Mouse (Mus musculus): Measurements from ENCODE around the gene Slc39a9. TPM values are rescaled to one million over a fixed set of nuclear protein-coding genes. Genes with fewer than 3 reads are reported as not detected.

Slc39a9 gene
- polyA plus RNA-seq, 1 experiment from 2014 or later, result 10.7 TPM

DNA sequence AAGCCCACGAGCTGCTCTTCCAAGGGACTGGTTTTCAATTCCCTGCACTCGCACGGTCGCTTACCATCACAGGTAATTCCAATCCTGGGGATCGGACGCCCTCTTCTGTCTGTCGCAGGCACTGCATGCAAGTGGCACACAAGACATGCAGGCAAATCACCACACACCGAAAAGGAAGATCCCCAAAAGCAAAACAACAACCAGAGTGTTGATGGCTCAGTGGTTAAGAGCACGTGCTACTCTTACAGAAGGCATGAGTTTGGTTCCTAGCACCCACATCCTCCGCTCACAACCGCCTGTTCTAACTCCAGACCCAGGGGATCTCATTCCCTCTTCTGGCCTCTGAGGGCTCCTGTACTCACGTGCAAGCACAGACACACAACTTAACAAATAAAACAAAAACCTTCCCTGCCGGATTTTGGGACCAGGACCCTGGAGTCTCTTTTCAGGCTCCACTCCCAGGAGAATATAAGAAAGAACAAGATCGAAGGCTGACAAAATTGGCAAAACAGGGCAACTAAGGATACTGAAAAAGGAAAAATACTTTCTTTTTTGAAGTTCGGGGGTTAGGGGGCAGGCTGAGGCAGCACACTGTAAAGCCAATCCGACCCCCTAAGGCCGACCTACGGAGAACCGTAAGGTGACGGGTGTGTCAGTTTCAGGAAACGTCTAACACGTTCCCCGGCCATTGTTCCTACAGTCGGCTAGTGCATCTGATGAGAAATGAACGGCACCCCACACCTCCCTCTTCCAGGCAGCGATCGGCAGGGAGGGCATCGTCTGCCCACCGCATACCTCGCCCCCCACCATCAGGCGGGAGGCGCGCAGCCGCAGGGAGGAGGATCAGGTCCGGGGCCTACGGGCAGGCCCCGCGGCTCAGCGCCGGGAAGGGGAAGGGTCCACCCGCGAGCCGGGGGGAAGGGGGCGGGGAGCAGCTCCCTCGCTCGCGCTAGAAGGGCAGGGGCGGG, 674 bp upstream of the Slc39a9 start:
- Histone ChIP-seq H3K36me3 (replicated peaks; ENCODE audit: insufficient read depth, low read length) (peaks cover 36% of the 10 kb centered on the region), H3K4me2 (ENCODE audit: low read depth, low read length) (peak overlapping the region; percentile 97), H3K9me3 (ENCODE audit: low read length) (no peaks in the 10 kb centered on the region), H3K4me1 (ENCODE audit: insufficient read depth) (peaks cover 26% of the 10 kb centered on the region), H3K4me3 (ENCODE audit: low read depth, low read length) (peak overlapping the region; percentile 84), H3K9ac (replicated peaks) (peak overlapping the region; percentile 93), H3K27ac (ENCODE audit: low read depth) (peak overlapping the region; percentile 86), H3K27me3 (ENCODE audit: insufficient read depth, low read length) (no peaks in the 10 kb centered on the region)
- peak; percentile 28 for ATAC-seq
- peak; percentile 80 for DNase-seq
- TF ChIP-seq EP300 (IDR thresholded peaks at IDR 0.05; ENCODE audit: low read depth), result no peak
- peak; percentile 84 for TF ChIP-seq CTCF (IDR thresholded peaks at IDR 0.05; ENCODE audit: low read depth)
- WGBS (ENCODE audit: insufficient replicate concordance), result 3% methylated on average over 37 of the region's 48 CpGs

DNA sequence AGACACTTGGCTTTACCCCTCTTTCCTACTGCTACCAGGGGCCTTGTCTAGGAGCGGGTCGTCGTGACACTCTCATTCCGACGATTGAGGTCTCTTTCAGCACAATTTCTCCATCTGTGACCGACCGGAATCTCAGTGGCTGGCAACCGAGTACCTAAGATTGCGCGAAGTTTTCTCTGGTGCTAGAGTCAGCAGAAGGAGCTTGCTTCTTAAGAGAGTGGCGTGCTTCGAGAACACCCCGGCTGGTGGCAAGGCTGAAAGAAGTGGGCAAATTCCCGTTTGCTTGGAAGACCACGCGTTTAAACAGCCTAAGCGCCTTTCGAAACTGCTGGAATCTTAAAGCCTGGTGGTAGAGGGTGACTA, 804 bp downstream of the Slc39a9 start:
- 4% methylated on average over 18 of the region's 18 CpGs for WGBS (ENCODE audit: insufficient replicate concordance)

DNA sequence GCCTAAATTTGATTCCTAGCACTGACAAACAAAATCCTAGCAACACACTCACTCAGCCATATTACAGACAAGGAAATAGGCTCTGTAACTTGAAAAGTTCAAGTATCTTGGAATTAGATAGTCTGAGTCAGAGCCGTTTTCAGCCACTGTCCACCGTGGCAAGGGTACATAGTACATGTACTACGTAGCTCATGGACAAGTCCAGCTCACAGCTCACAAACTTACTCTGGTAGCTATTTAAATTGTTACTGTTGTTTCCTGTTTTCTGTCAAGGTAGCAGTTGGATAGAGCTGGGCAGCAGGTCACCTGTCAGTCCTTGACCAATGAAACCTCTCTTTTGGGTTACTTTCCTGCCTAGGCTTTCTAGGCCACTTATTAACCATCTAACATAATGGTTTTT, 2.7 kb downstream of the Slc39a9 start:
- ATAC-seq (no peak), DNase-seq (no peak)
- H3K27me3 ChIP-seq (ENCODE audit: insufficient read depth, low read length), result no peaks in the 10 kb centered on the region
- no peaks in the 10 kb centered on the region for H3K9me3 ChIP-seq (ENCODE audit: low read length)
- 0 out of 2 replicates have a peak overlapping the region, but pooled peaks have one; percentile 84 for H3K4me3 ChIP-seq (ENCODE audit: low read depth, low read length)
- H3K36me3 ChIP-seq (replicated peaks; ENCODE audit: insufficient read depth, low read length), result peaks cover 7% of the 10 kb centered on the region
- H3K9ac ChIP-seq (replicated peaks), result no peak overlapping the region
- peak overlapping the region; percentile 97 for H3K4me2 ChIP-seq (ENCODE audit: low read depth, low read length)
- WGBS (ENCODE audit: insufficient replicate concordance), result 76% methylated on average over 3 of the region's 3 CpGs
- H3K27ac ChIP-seq (ENCODE audit: low read depth), result no peak overlapping the region
- no peak for TF ChIP-seq CTCF (IDR thresholded peaks at IDR 0.05; ENCODE audit: low read depth)
- no peak for TF ChIP-seq EP300 (IDR thresholded peaks at IDR 0.05; ENCODE audit: low read depth)
- peaks cover 28% of the 10 kb centered on the region for H3K4me1 ChIP-seq (ENCODE audit: insufficient read depth)

More for the DNA sequence above, 804 bp downstream of the Slc39a9 start:
- peaks cover 28% of the 10 kb centered on the region for H3K4me1 ChIP-seq (ENCODE audit: insufficient read depth)
- peak overlapping the region; percentile 84 for H3K4me3 ChIP-seq (ENCODE audit: low read depth, low read length)
- peak overlapping the region; percentile 97 for H3K4me2 ChIP-seq (ENCODE audit: low read depth, low read length)
- no peak for TF ChIP-seq EP300 (IDR thresholded peaks at IDR 0.05; ENCODE audit: low read depth)
- TF ChIP-seq CTCF (IDR thresholded peaks at IDR 0.05; ENCODE audit: low read depth), result no peak
- H3K27me3 ChIP-seq (ENCODE audit: insufficient read depth, low read length), result no peaks in the 10 kb centered on the region
- H3K9me3 ChIP-seq (ENCODE audit: low read length), result no peaks in the 10 kb centered on the region
- peak overlapping the region; percentile 93 for H3K9ac ChIP-seq (replicated peaks)
- H3K36me3 ChIP-seq (replicated peaks; ENCODE audit: insufficient read depth, low read length), result peaks cover 25% of the 10 kb centered on the region
- DNase-seq (no peak), ATAC-seq (no peak)
- H3K27ac ChIP-seq (ENCODE audit: low read depth), result peak overlapping the region; percentile 86

DNA sequence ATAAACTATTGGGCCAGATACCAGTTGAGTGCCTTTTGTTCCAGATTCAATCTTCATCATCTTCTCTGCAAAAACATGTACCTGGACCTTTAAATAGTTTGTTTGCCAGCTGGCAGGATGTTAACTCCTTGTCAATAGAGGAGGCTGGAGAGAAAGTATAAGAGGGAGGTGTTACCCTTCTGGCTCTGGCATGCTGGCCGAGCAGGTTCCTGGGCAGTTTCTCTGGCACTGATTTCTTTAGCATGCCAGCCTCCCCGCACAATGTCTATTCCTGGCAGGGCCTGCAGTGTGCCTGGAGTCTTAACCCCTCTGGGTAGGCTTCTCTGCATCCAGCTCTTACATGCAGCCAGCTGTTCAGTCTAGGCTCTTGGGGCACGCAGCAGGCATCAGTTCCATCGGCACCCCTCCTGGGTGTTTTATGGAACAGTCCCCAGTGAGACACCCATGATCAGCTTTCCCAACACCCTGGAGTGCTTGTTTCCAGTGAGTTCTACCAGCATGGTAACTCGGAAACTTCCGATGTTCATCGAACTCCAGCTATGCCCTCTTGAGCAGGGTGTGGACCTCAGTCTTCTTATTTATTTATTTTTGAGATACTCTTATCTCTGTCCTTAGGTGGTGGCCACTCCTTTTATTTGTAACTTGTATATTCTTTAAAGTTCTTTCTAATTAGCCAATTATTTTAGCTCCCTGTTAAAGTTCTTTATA, 10.4 kb downstream of the Slc39a9 start:
- DNase-seq (peak; percentile 37), ATAC-seq (peak; percentile 91)
- Histone ChIP-seq H3K4me2 (ENCODE audit: low read depth, low read length) (peak overlapping the region; percentile 51), H3K9me3 (ENCODE audit: low read length) (no peaks in the 10 kb centered on the region), H3K27me3 (ENCODE audit: insufficient read depth, low read length) (no peaks in the 10 kb centered on the region), H3K36me3 (replicated peaks; ENCODE audit: insufficient read depth, low read length) (peaks cover 2% of the 10 kb centered on the region; the same call in 1 of the 2 replicates), H3K4me3 (ENCODE audit: low read depth, low read length) (no peak overlapping the region), H3K27ac (ENCODE audit: low read depth) (peak overlapping the region; percentile 65), H3K9ac (replicated peaks) (no peak overlapping the region), H3K4me1 (ENCODE audit: insufficient read depth) (peaks cover 12% of the 10 kb centered on the region; the same call in 1 of the 2 replicates)
- TF ChIP-seq EP300 (IDR thresholded peaks at IDR 0.05; ENCODE audit: low read depth), result no peak
- TF ChIP-seq CTCF (IDR thresholded peaks at IDR 0.05; ENCODE audit: low read depth), result no peak
- 76% methylated on average over 7 of the region's 7 CpGs for WGBS (ENCODE audit: insufficient replicate concordance)

DNA sequence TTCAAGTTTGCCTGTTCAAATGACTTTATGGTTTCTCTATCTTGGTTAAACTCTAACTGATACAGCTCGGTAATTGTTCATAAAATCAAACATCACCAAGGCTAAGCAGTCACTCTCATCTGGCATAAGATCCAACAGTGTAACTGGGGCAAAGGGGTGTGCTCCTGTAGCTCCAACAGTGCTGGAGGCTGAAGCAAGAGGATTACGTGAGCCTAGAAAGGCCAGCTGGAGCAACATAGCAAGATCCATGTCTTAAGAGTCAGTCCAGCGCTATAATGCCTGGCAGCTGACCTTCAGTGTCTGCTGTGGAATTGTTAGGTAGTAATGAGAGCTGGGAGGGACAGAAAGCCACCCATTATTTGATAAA, 11.0 kb downstream of the Slc39a9 start:
- H3K9me3 ChIP-seq (ENCODE audit: low read length), result no peaks in the 10 kb centered on the region
- WGBS (ENCODE audit: insufficient replicate concordance), result 73% methylated on average over 3 of the region's 3 CpGs
- DNase-seq, result no peak
- H3K27ac ChIP-seq (ENCODE audit: low read depth), result peak overlapping the region; percentile 65
- peaks cover 2% of the 10 kb centered on the region; the same call in 1 of the 2 replicates for H3K36me3 ChIP-seq (replicated peaks; ENCODE audit: insufficient read depth, low read length)
- peaks cover 12% of the 10 kb centered on the region; the same call in 1 of the 2 replicates for H3K4me1 ChIP-seq (ENCODE audit: insufficient read depth)
- no peaks in the 10 kb centered on the region for H3K27me3 ChIP-seq (ENCODE audit: insufficient read depth, low read length)
- peak; percentile 70 for ATAC-seq
- H3K4me3 ChIP-seq (ENCODE audit: low read depth, low read length), result no peak overlapping the region
- peak overlapping the region; percentile 51; the same call in 1 of the 2 replicates for H3K4me2 ChIP-seq (ENCODE audit: low read depth, low read length)
- no peak for TF ChIP-seq EP300 (IDR thresholded peaks at IDR 0.05; ENCODE audit: low read depth)
- no peak for TF ChIP-seq CTCF (IDR thresholded peaks at IDR 0.05; ENCODE audit: low read depth)
- H3K9ac ChIP-seq (replicated peaks), result no peak overlapping the region

DNA sequence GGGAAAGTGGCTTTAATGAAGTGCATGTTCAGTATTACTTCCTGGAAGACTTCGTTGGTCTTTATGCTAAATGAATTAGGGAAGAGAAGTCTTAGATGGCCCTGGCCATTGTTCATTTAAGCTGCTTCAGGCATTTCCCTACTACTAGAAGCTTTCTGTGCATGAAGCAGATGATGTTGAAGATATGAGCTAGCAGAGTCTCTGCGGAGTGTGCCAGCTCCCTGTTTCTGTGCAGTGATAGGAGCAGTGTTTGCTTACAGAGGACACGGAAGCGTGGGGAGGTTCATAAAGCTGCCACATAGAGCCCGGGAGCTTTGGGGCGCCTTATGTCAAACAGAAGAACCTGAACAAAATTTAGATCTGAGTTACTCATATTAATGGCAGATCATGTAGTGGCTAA, 15.0 kb downstream of the Slc39a9 start:
- no peak overlapping the region for H3K4me2 ChIP-seq (ENCODE audit: low read depth, low read length)
- WGBS (ENCODE audit: insufficient replicate concordance), result 58% methylated on average over 6 of the region's 6 CpGs
- no peak for ATAC-seq
- H3K4me1 ChIP-seq (ENCODE audit: insufficient read depth), result peaks cover 20% of the 10 kb centered on the region
- no peaks in the 10 kb centered on the region for H3K9me3 ChIP-seq (ENCODE audit: low read length)
- H3K27me3 ChIP-seq (ENCODE audit: insufficient read depth, low read length), result no peaks in the 10 kb centered on the region
- peaks cover 7% of the 10 kb centered on the region for H3K36me3 ChIP-seq (replicated peaks; ENCODE audit: insufficient read depth, low read length)
- H3K4me3 ChIP-seq (ENCODE audit: low read depth, low read length), result no peak overlapping the region
- no peak for DNase-seq
- no peak for TF ChIP-seq EP300 (IDR thresholded peaks at IDR 0.05; ENCODE audit: low read depth)
- no peak for TF ChIP-seq CTCF (IDR thresholded peaks at IDR 0.05; ENCODE audit: low read depth)
- no peak overlapping the region for H3K9ac ChIP-seq (replicated peaks)
- H3K27ac ChIP-seq (ENCODE audit: low read depth), result no peak overlapping the region
